Mouse (Mus musculus): ENCODE data around the gene Sos1.

DNA sequence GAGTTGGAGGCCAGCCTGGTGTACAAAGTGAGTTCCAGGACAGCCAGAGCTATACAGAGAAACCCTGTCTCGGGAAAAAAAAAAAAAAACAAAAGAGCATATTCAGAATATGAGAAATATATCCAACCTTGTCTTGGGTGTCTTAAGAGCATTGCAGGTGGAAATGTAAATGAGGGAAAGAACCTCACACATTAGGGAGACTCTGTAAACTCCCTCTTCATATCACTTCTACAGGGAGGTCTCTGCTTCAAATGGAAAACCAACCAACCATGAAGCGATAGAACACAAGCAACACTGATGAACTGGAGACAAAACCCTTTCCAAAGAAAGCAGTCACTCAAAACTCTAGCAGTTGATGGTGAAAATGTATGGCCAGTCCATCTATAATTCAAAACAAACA lies 2.6 kb downstream of the Sos1 start:
- TF ChIP-seq CTCF (IDR thresholded peaks at IDR 0.05; ENCODE audit: insufficient read depth, low read length), result no peak
- TF ChIP-seq POLR2A (IDR thresholded peaks at IDR 0.05; ENCODE audit: borderline replicate concordance, extremely low read depth, low read depth, low read length), result no peak
